Mouse (Mus musculus): Measurements from ENCODE around the gene Phospho2. TPM values are rescaled to one million over a fixed set of nuclear protein-coding genes. Genes with fewer than 3 reads are reported as not detected.

Gene Phospho2
- polyA plus RNA-seq (2015; fragmentation: Nextera tagmentation; extraction: Ambion mirVana), result 28.2 and 28.5 TPM in 2 replicates

DNA sequence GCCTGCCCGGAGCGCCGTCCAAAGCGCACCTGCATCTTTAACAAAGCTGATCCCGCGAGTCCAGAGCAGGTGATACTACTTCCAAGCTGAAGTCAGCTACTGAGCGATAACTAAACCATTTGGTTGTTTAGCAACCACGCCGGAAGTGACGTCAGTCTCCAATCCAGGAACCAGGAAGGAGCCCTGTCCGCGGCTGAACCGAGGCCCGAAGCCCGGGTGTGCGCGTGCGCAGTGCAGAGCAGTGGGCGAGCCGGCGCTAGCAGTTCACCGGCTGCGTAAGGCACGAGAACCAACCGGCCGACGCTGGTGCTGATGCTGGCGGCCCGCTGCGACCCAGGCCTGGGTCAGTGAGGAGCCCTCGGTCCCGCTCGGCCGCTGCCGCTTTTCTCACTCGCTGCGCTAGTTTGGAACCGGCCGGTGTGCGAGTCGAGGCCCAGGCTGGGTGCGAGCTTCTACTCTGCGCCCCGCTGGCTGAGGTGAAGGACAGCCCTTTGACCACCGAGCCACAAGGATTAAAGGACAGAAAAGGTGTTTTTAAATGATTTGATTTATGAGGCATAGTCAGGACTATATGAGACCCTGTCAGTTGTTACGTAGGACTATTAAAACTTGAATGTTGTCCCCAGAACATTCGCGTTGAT is at the start of gene Phospho2, which contains the start of gene Ccdc173:
Gene Phospho2 (plus strand): TSS at position 195 of the 641 bp plus-strand sequence.
Gene Ccdc173 (minus strand): TSS at position 147 of the 641 bp plus-strand sequence.
- ATAC-seq (replicated peaks; ENCODE audit: low FRiP score, low read depth) (peak; percentile 96), DNase-seq (ENCODE audit: low spot score) (peak; percentile 99)
- peak within 1 kb of the TSS; percentile 50 for H3K4me3 ChIP-seq (replicated peaks; ENCODE audit: low read depth, low read length)
- peak within 1 kb of the TSS; percentile 59 for H3K9ac ChIP-seq (ENCODE audit: low read depth, low read length)
- 1% methylated on average over 48 of the region's 48 CpGs for WGBS
- peak within 1 kb of the TSS; percentile 84 for H3K27ac ChIP-seq
- 0 out of 2 replicates have a peak, but pooled peaks cover 3% of the 10 kb centered on the region for H3K36me3 ChIP-seq (ENCODE audit: insufficient read depth, low read length)
- H3K27me3 ChIP-seq (ENCODE audit: insufficient read depth, low read length), result no peaks in the 10 kb centered on the region
- no peaks in the 10 kb centered on the region for H3K9me3 ChIP-seq (replicated peaks; ENCODE audit: low read length)
- no peaks in the 10 kb centered on the region; the same call in 1 of the 2 replicates for H3K4me1 ChIP-seq (replicated peaks; ENCODE audit: insufficient read depth, low read length)
- peak within 1 kb of the TSS; percentile 85 for H3K4me2 ChIP-seq (ENCODE audit: low read length)
- TF ChIP-seq CTCF (IDR thresholded peaks at IDR 0.05; ENCODE audit: low read depth), result no peak

DNA sequence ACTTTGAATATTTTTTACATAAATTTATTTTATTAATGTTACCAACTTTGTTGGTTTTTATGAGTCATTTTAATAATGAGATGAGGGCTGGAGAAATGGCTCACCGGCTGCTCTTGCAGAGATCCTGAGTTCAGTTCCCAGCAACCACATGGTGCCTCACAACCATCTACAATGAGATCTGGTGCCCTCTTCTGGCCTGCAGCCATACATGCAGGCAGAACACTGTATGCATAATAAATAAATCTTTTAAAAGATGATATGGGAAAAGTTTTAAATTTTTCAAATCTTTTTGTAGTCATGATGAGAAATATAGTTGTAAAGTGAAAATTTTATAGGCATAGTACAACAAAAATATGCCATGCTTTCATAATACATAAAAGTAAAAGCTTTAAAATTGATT is 44.3 kb upstream of the Phospho2 start:
- H3K4me3 ChIP-seq (replicated peaks; ENCODE audit: low read depth, low read length), result no peak overlapping the region
- no peak overlapping the region for H3K4me2 ChIP-seq (ENCODE audit: low read length)
- peak; percentile 54 for TF ChIP-seq CTCF (IDR thresholded peaks at IDR 0.05; ENCODE audit: low read depth)
- WGBS, result 86% methylated on average over 1 of the region's 1 CpGs
- no peaks in the 10 kb centered on the region for H3K9me3 ChIP-seq (replicated peaks; ENCODE audit: low read length)
- ATAC-seq (replicated peaks; ENCODE audit: low FRiP score, low read depth) (no peak), DNase-seq (ENCODE audit: low spot score) (no peak)
- H3K36me3 ChIP-seq (ENCODE audit: insufficient read depth, low read length), result peaks cover 40% of the 10 kb centered on the region
- H3K27me3 ChIP-seq (ENCODE audit: insufficient read depth, low read length), result no peaks in the 10 kb centered on the region
- H3K9ac ChIP-seq (ENCODE audit: low read depth, low read length), result no peak overlapping the region
- H3K27ac ChIP-seq, result no peak overlapping the region
- no peaks in the 10 kb centered on the region for H3K4me1 ChIP-seq (replicated peaks; ENCODE audit: insufficient read depth, low read length)

DNA sequence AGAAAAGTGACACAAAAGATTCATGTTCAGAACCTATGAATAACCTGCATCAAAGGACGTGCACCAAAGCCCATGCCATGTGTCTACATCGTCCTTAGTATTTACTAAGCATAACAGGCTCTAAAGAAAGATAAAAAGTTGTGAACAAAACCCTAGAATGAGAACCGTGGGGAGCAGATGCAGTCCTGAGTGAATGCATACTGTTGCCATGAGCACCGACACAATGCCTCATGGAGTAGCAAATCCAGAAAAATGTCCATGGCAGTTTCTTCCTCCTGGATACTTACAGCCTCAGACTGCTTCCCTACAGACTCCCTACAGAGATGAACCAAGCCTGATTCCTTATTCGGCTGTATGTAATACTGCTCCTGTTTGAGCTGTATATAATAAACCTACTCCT is 28.4 kb upstream of the Phospho2 start:
- 86% methylated on average over 5 of the region's 5 CpGs for WGBS
- no peak overlapping the region for H3K4me3 ChIP-seq (replicated peaks; ENCODE audit: low read depth, low read length)
- TF ChIP-seq CTCF (IDR thresholded peaks at IDR 0.05; ENCODE audit: low read depth), result no peak
- no peaks in the 10 kb centered on the region for H3K27me3 ChIP-seq (ENCODE audit: insufficient read depth, low read length)
- H3K9me3 ChIP-seq (replicated peaks; ENCODE audit: low read length), result no peaks in the 10 kb centered on the region
- H3K4me2 ChIP-seq (ENCODE audit: low read length), result no peak overlapping the region
- DNase-seq (ENCODE audit: low spot score), result no peak
- no peak overlapping the region for H3K27ac ChIP-seq
- H3K36me3 ChIP-seq (ENCODE audit: insufficient read depth, low read length), result no peaks in the 10 kb centered on the region
- H3K4me1 ChIP-seq (replicated peaks; ENCODE audit: insufficient read depth, low read length), result no peaks in the 10 kb centered on the region
- ATAC-seq (replicated peaks; ENCODE audit: low FRiP score, low read depth), result no peak
- H3K9ac ChIP-seq (ENCODE audit: low read depth, low read length), result no peak overlapping the region

DNA sequence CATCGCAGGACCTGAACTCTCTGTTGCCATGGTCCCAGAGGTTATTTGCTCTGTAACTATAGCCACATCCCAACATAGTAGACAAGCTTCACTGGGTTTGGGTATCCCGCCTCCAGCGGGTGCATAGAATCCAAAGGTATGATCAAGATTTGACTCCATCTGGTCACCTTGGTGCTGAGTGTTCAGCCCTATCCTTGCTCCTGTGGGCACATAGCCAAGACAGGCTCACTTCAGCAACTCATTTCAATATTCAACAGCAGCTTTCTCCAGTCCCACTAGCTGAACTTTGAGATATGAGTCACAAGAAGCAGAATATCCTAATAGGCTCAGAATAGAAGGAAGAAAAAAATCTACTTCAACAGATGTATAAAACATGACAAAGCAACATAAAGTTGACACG is 26.1 kb upstream of the Phospho2 start:
- Histone ChIP-seq H3K36me3 (ENCODE audit: insufficient read depth, low read length) (no peaks in the 10 kb centered on the region), H3K27me3 (ENCODE audit: insufficient read depth, low read length) (no peaks in the 10 kb centered on the region), H3K4me3 (replicated peaks; ENCODE audit: low read depth, low read length) (no peak overlapping the region), H3K9ac (ENCODE audit: low read depth, low read length) (no peak overlapping the region), H3K4me2 (ENCODE audit: low read length) (no peak overlapping the region), H3K4me1 (replicated peaks; ENCODE audit: insufficient read depth, low read length) (no peaks in the 10 kb centered on the region), H3K9me3 (replicated peaks; ENCODE audit: low read length) (no peaks in the 10 kb centered on the region), H3K27ac (no peak overlapping the region)
- 80% methylated on average over 4 of the region's 4 CpGs for WGBS
- TF ChIP-seq CTCF (IDR thresholded peaks at IDR 0.05; ENCODE audit: low read depth), result no peak
- ATAC-seq (replicated peaks; ENCODE audit: low FRiP score, low read depth) (peak; percentile 54), DNase-seq (ENCODE audit: low spot score) (peak; percentile 19)

DNA sequence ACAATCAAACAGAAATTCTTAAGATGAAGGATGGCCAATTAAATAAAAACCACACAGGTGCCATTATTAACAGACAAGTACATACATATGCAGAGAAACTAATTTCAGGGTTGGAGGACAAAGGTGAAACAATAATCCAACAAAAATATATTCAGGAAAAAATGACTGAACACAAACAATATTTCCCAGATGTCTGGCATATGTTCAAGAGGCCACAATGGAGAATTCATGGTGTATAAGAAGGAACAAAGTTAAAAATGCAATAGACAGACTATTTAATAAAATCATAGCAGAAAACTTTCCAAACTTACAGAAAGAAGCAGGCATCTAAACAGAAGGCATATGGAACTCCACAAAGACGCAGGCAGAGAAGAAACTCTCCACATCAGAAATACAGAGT is 24.7 kb upstream of the Phospho2 start:
- no peak overlapping the region for H3K9ac ChIP-seq (ENCODE audit: low read depth, low read length)
- ATAC-seq (replicated peaks; ENCODE audit: low FRiP score, low read depth), result no peak
- 68% methylated on average over 1 of the region's 1 CpGs for WGBS
- no peak for TF ChIP-seq CTCF (IDR thresholded peaks at IDR 0.05; ENCODE audit: low read depth)
- no peak for DNase-seq (ENCODE audit: low spot score)
- no peak overlapping the region for H3K27ac ChIP-seq
- H3K4me1 ChIP-seq (replicated peaks; ENCODE audit: insufficient read depth, low read length), result no peaks in the 10 kb centered on the region
- no peaks in the 10 kb centered on the region for H3K27me3 ChIP-seq (ENCODE audit: insufficient read depth, low read length)
- H3K36me3 ChIP-seq (ENCODE audit: insufficient read depth, low read length), result no peaks in the 10 kb centered on the region
- H3K9me3 ChIP-seq (replicated peaks; ENCODE audit: low read length), result no peaks in the 10 kb centered on the region
- H3K4me3 ChIP-seq (replicated peaks; ENCODE audit: low read depth, low read length), result no peak overlapping the region
- no peak overlapping the region for H3K4me2 ChIP-seq (ENCODE audit: low read length)

DNA sequence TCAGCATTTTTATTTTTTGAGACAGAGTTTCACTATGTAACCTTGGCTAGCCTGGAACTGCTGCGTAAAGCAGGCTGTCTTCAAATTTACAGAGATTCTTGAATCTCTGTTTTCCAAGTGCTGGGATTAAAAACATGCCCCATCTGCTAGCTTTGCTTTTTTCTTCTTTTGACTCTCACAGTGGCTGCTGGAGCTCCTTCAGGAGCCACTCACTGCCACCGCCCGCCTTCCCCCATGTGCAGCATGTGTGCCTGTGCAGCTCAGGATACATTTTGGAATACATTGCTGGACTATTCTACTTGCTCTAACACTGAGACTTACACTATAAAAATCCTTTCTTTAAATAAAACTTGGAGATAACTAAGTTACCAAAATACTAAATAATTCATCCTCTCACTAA is 16.1 kb upstream of the Phospho2 start:
- Histone ChIP-seq H3K4me2 (ENCODE audit: low read length) (no peak overlapping the region), H3K4me1 (replicated peaks; ENCODE audit: insufficient read depth, low read length) (no peaks in the 10 kb centered on the region), H3K9me3 (replicated peaks; ENCODE audit: low read length) (no peaks in the 10 kb centered on the region), H3K27ac (no peak overlapping the region), H3K36me3 (ENCODE audit: insufficient read depth, low read length) (no peaks in the 10 kb centered on the region), H3K9ac (ENCODE audit: low read depth, low read length) (no peak overlapping the region), H3K4me3 (replicated peaks; ENCODE audit: low read depth, low read length) (no peak overlapping the region), H3K27me3 (ENCODE audit: insufficient read depth, low read length) (no peaks in the 10 kb centered on the region)
- ATAC-seq (replicated peaks; ENCODE audit: low FRiP score, low read depth), result no peak
- no peak for TF ChIP-seq CTCF (IDR thresholded peaks at IDR 0.05; ENCODE audit: low read depth)
- WGBS, result 94% methylated on average over 3 of the region's 3 CpGs
- no peak for DNase-seq (ENCODE audit: low spot score)

Data from kidney, postnatal 0 days (tissue).